Mouse (Mus musculus): ENCODE results near the gene Cacna1d. TPM values are rescaled to one million over a fixed set of nuclear protein-coding genes. Genes with fewer than 3 reads are reported as not detected.

Cacna1d gene
- polyA plus RNA-seq (2021; fragmentation: Nextera tagmentation): 3.3 and 4.6 TPM in 2 replicates
- long read RNA-seq, experiment 1, partial matches to known transcripts: 7 of 21 reads
- long read RNA-seq, experiment 1, other reads (novel, unspliced or antisense): 10 of 21 reads
- long read RNA-seq, experiment 2, partial matches to known transcripts: 5 of 16 reads
- long read RNA-seq, experiment 2, other reads (novel, unspliced or antisense): 11 of 16 reads

GRCm38 (mm10) chr14:30491342-30491741 lies at the start of gene Cacna1d:
TSS of gene Cacna1d (minus strand) at chr14:30491455.

GRCm38 (mm10) chr14:30479361-30479948 lies 11.8 kb downstream of the Cacna1d start, which contains the start of gene Dcp1a:
TSS of gene Dcp1a (plus strand) at chr14:30479535.

GRCm38 (mm10) chr14:30008733-30009575 lies 482.3 kb downstream of the Cacna1d start, which contains the start of the genes Il17rb and Chdh:
TSS of gene Il17rb (minus strand) at chr14:30008896.
TSS of gene Chdh (plus strand) at chr14:30009023.

Other genes with a start within 250 kb of the Cacna1d start
- gene Dcp1a, start 11.9 kb downstream of the Cacna1d start, polyA plus RNA-seq (2021; fragmentation: Nextera tagmentation): 6.9 and 9.1 TPM in 2 replicates
- gene Tkt, start 56.9 kb upstream of the Cacna1d start, polyA plus RNA-seq (2021; fragmentation: Nextera tagmentation): 101 and 176 TPM in 2 replicates
- gene Prkcd, start 134.8 kb upstream of the Cacna1d start, polyA plus RNA-seq (2021; fragmentation: Nextera tagmentation): 5.0 and 5.8 TPM in 2 replicates
- gene Rft1, start 162.9 kb upstream of the Cacna1d start, polyA plus RNA-seq (2021; fragmentation: Nextera tagmentation): 10.4 and 10.8 TPM in 2 replicates
- 6.9 and 12.6 TPM in 2 replicates for gene Sfmbt1, start 223.4 kb upstream of the Cacna1d start, polyA plus RNA-seq (2021; fragmentation: Nextera tagmentation)